Mouse (Mus musculus): ENCODE measurements around the gene Gng2. TPM values are rescaled to one million over a fixed set of nuclear protein-coding genes. Genes with fewer than 3 reads are reported as not detected.

The Gng2 gene
- polyA plus RNA-seq, 1 experiment from 2014 or later, result 71.5 TPM

- Histone ChIP-seq H3K9ac (peak within 1 kb of the TSS; percentile 93), H3K27me3 (no peaks in the 10 kb centered on the region), H3K4me2 (peak within 1 kb of the TSS; percentile 75), H3K27ac (peak within 1 kb of the TSS; percentile 89), H3K4me3 (peak within 1 kb of the TSS; percentile 91), H3K36me3 (peaks cover 25% of the 10 kb centered on the region), H3K4me1 (peaks cover 18% of the 10 kb centered on the region), H3K9me3 (no peaks in the 10 kb centered on the region)
- ATAC-seq (ENCODE audit: borderline replicate concordance, extremely low read depth, low FRiP score, low TSS enrichment), result peak; percentile 99
- WGBS, result under 1% methylated on average over 80 of the region's 80 CpGs
Observed at GRCm38 (mm10) chr14:19823321-19824142, 153.9 kb downstream of the Gng2 start, which contains the start of gene Rtraf. Rtraf (minus strand) TSS chr14:19823824.

Other genes starting within 250 kb of the Gng2 start
- 108 TPM in 2 replicates for gene Nid2, start 226.4 kb downstream of the Gng2 start, polyA plus RNA-seq (2015; fragmentation: Nextera tagmentation; extraction: Ambion mirVana)
- 202 and 204 TPM in 2 replicates for gene Rtraf, start 153.8 kb downstream of the Gng2 start, polyA plus RNA-seq (2015; fragmentation: Nextera tagmentation; extraction: Ambion mirVana)
- gene Saysd1, start 160.9 kb upstream of the Gng2 start, polyA plus RNA-seq (2015; fragmentation: Nextera tagmentation; extraction: Ambion mirVana), result 12.0 and 13.1 TPM in 2 replicates
- 12.3 and 12.5 TPM in 2 replicates for gene Kcnk5, start 204.2 kb upstream of the Gng2 start, polyA plus RNA-seq (2015; fragmentation: Nextera tagmentation; extraction: Ambion mirVana)

Data from lung, embryonic 15.5 days (tissue).